Mouse (Mus musculus) frontal cortex, postnatal 10 days (tissue): ENCODE data around the gene Slit3.

Experiments
- DNase-seq, 2 experiments: peaks; one replicate each; pipeline ENCODE4 v3.0.0; 2022; ENCODE audit warnings: low spot score in 2 of 2, mixed read lengths in 1 of 2

Gene Slit3

GRCm38 (mm10) chr11:35198537-35199088 lies 77.6 kb downstream of the Slit3 start:
- no peak for DNase-seq

GRCm38 (mm10) chr11:35202332-35202731 lies 81.3 kb downstream of the Slit3 start:
- no peak for DNase-seq

- DNase-seq: no peak
Observed at GRCm38 (mm10) chr11:35203673-35204072, 82.6 kb downstream of the Slit3 start.

- DNase-seq: no peak
Observed at GRCm38 (mm10) chr11:35204084-35204483, 83.1 kb downstream of the Slit3 start.

- DNase-seq: no peak
Observed at GRCm38 (mm10) chr11:35210728-35211682, 90.0 kb downstream of the Slit3 start.

GRCm38 (mm10) chr11:35224025-35224424 lies 103.0 kb downstream of the Slit3 start:
- DNase-seq: no peak

- no peak for DNase-seq
Observed at GRCm38 (mm10) chr11:35231361-35232090, 110.5 kb downstream of the Slit3 start.

- no peak for DNase-seq
Observed at GRCm38 (mm10) chr11:35232321-35232720, 111.3 kb downstream of the Slit3 start.

GRCm38 (mm10) chr11:35241379-35241778 lies 120.4 kb downstream of the Slit3 start:
- no peak for DNase-seq

GRCm38 (mm10) chr11:35243597-35243996 lies 122.6 kb downstream of the Slit3 start:
- no peak for DNase-seq

GRCm38 (mm10) chr11:35244526-35244925 lies 123.5 kb downstream of the Slit3 start:
- no peak for DNase-seq

- no peak for DNase-seq
Observed at GRCm38 (mm10) chr11:35246623-35247022, 125.6 kb downstream of the Slit3 start.

GRCm38 (mm10) chr11:35248088-35248487 lies 127.1 kb downstream of the Slit3 start:
- no peak for DNase-seq

- no peak for DNase-seq
Observed at GRCm38 (mm10) chr11:35250871-35251418, 129.9 kb downstream of the Slit3 start.

- DNase-seq: no peak
Observed at GRCm38 (mm10) chr11:35251910-35252309, 130.9 kb downstream of the Slit3 start.

- no peak for DNase-seq
Observed at GRCm38 (mm10) chr11:35257351-35257750, 136.3 kb downstream of the Slit3 start.

GRCm38 (mm10) chr11:35261562-35262087 lies 140.6 kb downstream of the Slit3 start:
- DNase-seq: no peak

- no peak for DNase-seq
Observed at GRCm38 (mm10) chr11:35262289-35262941, 141.4 kb downstream of the Slit3 start.

GRCm38 (mm10) chr11:35264749-35265148 lies 143.7 kb downstream of the Slit3 start:
- DNase-seq: no peak

GRCm38 (mm10) chr11:35270396-35270795 lies 149.4 kb downstream of the Slit3 start:
- no peak for DNase-seq

- no peak for DNase-seq
Observed at GRCm38 (mm10) chr11:35273416-35273815, 152.4 kb downstream of the Slit3 start.
